Mouse (Mus musculus) limb, embryonic 13.5 days (tissue): ENCODE data around the gene Slc6a2. TPM values are rescaled to one million over a fixed set of nuclear protein-coding genes. Genes with fewer than 3 reads are reported as not detected.

ENCODE experiments used
- ATAC-seq: fragments of 200-750 bp; cut with Nextera tagmentation; 2 replicates; pipeline ENCODE4 v1.8.0; 2017; ENCODE audit warnings: low read depth, moderate number of reproducible peaks, moderate TSS enrichment; ENCODE audit not compliant: low FRiP score
- H3K27ac ChIP-seq: fragments of 300-500 bp; sonication (generic); 2 replicates; pipeline ENCODE4 v1.5.1; 2015; ENCODE audit warnings: inconsistent platforms, mild to moderate bottlenecking, moderate library complexity
- H3K27me3 ChIP-seq: fragments of 300-500 bp; sonication (generic); 2 replicates; pipeline ENCODE4 v1.6.1; 2015; ENCODE audit warnings: mild to moderate bottlenecking, inconsistent platforms
- H3K36me3 ChIP-seq: fragments of 300-500 bp; sonication (generic); 2 replicates; pipeline ENCODE4 v1.6.1; 2015; ENCODE audit warnings: inconsistent platforms, mild to moderate bottlenecking, moderate library complexity
- H3K4me1 ChIP-seq: fragments of 300-500 bp; sonication (generic); 2 replicates; pipeline ENCODE4 v1.6.1; 2015; ENCODE audit warnings: inconsistent platforms
- H3K4me2 ChIP-seq: fragments of 300-500 bp; sonication (generic); replicated peaks from 2 replicates; pipeline ENCODE4 v1.6.1; 2015; ENCODE audit warnings: inconsistent platforms, mild to moderate bottlenecking, moderate library complexity
- H3K4me3 ChIP-seq: fragments of 300-500 bp; sonication (generic); 2 replicates; pipeline ENCODE4 v1.5.1; 2015; ENCODE audit warnings: moderate library complexity, mild to moderate bottlenecking, inconsistent platforms
- H3K9ac ChIP-seq: fragments of 300-500 bp; sonication (generic); 2 replicates; pipeline ENCODE4 v1.6.1; 2015; ENCODE audit warnings: mild to moderate bottlenecking, inconsistent platforms
- H3K9me3 ChIP-seq: fragments of 300-500 bp; sonication (generic); 2 replicates; pipeline ENCODE4 v1.6.1; 2016; ENCODE audit warnings: inconsistent platforms
- WGBS: fragments of 180-500 bp; shearing (Covaris S2); methylation state at CpG from one replicate; pipeline ENCODE4 v1.1.7; 2015; 5-methylcytosine and 5-hydroxymethylcytosine counted together
- microRNA-seq: library from miRNA; unstranded; fragments of <30 nt; microRNA quantifications from one replicate; pipeline ENCODE4, GENCODE M21; 2016
- polyA plus RNA-seq: library from polyadenylated mRNA; unstranded; fragments of >200 nt; fragmentation: Nextera tagmentation; extraction: Ambion mirVana; gene quantifications from 2 replicates; pipeline ENCODE4 v1.2.1, GENCODE M21; 2015

Gene Slc6a2
- polyA plus RNA-seq, 1 experiment from 2014 or later, result 0.03 TPM

GRCm38 (mm10) chr8:93038831-93039230, 79.0 kb downstream of the Slc6a2 start:
- no peak for ATAC-seq

GRCm38 (mm10) chr8:93040256-93040655, 80.4 kb downstream of the Slc6a2 start:
- H3K27ac ChIP-seq, result no peak overlapping the region
- H3K36me3 ChIP-seq, result no peaks in the 10 kb centered on the region
- no peaks in the 10 kb centered on the region for H3K9me3 ChIP-seq
- H3K4me3 ChIP-seq, result no peak overlapping the region
- no peak for ATAC-seq
- H3K4me1 ChIP-seq, result no peaks in the 10 kb centered on the region
- no peak overlapping the region for H3K9ac ChIP-seq
- no peaks in the 10 kb centered on the region for H3K27me3 ChIP-seq
- H3K4me2 ChIP-seq, result no peak overlapping the region
- 66% methylated on average over 2 of the region's 2 CpGs for WGBS

More at GRCm38 (mm10) chr8:93038831-93039230, 79.0 kb downstream of the Slc6a2 start:
- Histone ChIP-seq H3K9me3 (no peaks in the 10 kb centered on the region), H3K36me3 (no peaks in the 10 kb centered on the region), H3K9ac (no peak overlapping the region), H3K27me3 (no peaks in the 10 kb centered on the region), H3K27ac (no peak overlapping the region), H3K4me2 (no peak overlapping the region), H3K4me3 (no peak overlapping the region), H3K4me1 (no peaks in the 10 kb centered on the region)
- 9% methylated on average over 2 of the region's 2 CpGs for WGBS

GRCm38 (mm10) chr8:93040776-93041567, 81.1 kb downstream of the Slc6a2 start:
- H3K4me1 ChIP-seq, result no peaks in the 10 kb centered on the region
- H3K9me3 ChIP-seq, result no peaks in the 10 kb centered on the region
- no peaks in the 10 kb centered on the region for H3K27me3 ChIP-seq
- H3K27ac ChIP-seq, result no peak overlapping the region
- 86% methylated on average over 4 of the region's 4 CpGs for WGBS
- ATAC-seq, result no peak
- no peak overlapping the region for H3K4me3 ChIP-seq
- no peaks in the 10 kb centered on the region for H3K36me3 ChIP-seq
- no peak overlapping the region for H3K9ac ChIP-seq
- no peak overlapping the region for H3K4me2 ChIP-seq

GRCm38 (mm10) chr8:93043083-93043482, 83.2 kb downstream of the Slc6a2 start:
- Histone ChIP-seq H3K4me3 (no peak overlapping the region), H3K27ac (no peak overlapping the region), H3K27me3 (no peaks in the 10 kb centered on the region), H3K4me1 (no peaks in the 10 kb centered on the region), H3K9me3 (no peaks in the 10 kb centered on the region), H3K9ac (no peak overlapping the region), H3K4me2 (no peak overlapping the region), H3K36me3 (no peaks in the 10 kb centered on the region)
- ATAC-seq, result no peak
- 17% methylated on average over 1 of the region's 1 CpGs for WGBS

GRCm38 (mm10) chr8:93048092-93048491, 88.2 kb downstream of the Slc6a2 start, which contains the start of gene Ces1a:
Gene Ces1a (minus strand): TSS chr8:93048192.
- Histone ChIP-seq H3K4me3 (no peak within 1 kb of the TSS), H3K36me3 (no peaks in the 10 kb centered on the region), H3K9ac (no peak within 1 kb of the TSS), H3K4me2 (no peak within 1 kb of the TSS), H3K4me1 (no peaks in the 10 kb centered on the region), H3K27ac (no peak within 1 kb of the TSS), H3K27me3 (no peaks in the 10 kb centered on the region), H3K9me3 (no peaks in the 10 kb centered on the region)
- no peak for ATAC-seq
- WGBS, result 40% methylated on average over 3 of the region's 3 CpGs

- Histone ChIP-seq H3K4me2 (no peak overlapping the region), H3K4me1 (no peaks in the 10 kb centered on the region), H3K27ac (no peak overlapping the region), H3K9ac (no peak overlapping the region), H3K36me3 (no peaks in the 10 kb centered on the region), H3K27me3 (no peaks in the 10 kb centered on the region), H3K9me3 (no peaks in the 10 kb centered on the region), H3K4me3 (no peak overlapping the region)
- ATAC-seq, result no peak
- WGBS, result 62% methylated on average over 4 of the region's 4 CpGs
Observed at GRCm38 (mm10) chr8:93048510-93049416, 88.9 kb downstream of the Slc6a2 start.

Small RNA genes lying within 50 kb of the gene (microRNA-seq; reads per million reads assigned to microRNA genes)
- gene Gm22151, result not detected

Other genes with a start within 250 kb of the Slc6a2 start
- 245 and 256 TPM in 2 replicates for gene Mmp2, start 132.8 kb upstream of the Slc6a2 start, polyA plus RNA-seq
- gene Lpcat2, start 104.7 kb upstream of the Slc6a2 start, polyA plus RNA-seq, result 11.7 and 11.8 TPM in 2 replicates
- 4.5 and 6.4 TPM in 2 replicates for gene Capns2, start 58.7 kb upstream of the Slc6a2 start, polyA plus RNA-seq
- gene Ces1a, start 88.1 kb downstream of the Slc6a2 start, polyA plus RNA-seq, result 0.09 TPM in 1 of 2 replicates, not detected in the other
- not detected in 2 replicates for gene Ces1b, start 119.9 kb downstream of the Slc6a2 start, polyA plus RNA-seq
- not detected in 2 replicates for gene Ces1c, start 171.2 kb downstream of the Slc6a2 start, polyA plus RNA-seq
- 0.31 TPM in 1 of 2 replicates, not detected in the other for gene Ces1d, start 237.8 kb downstream of the Slc6a2 start, polyA plus RNA-seq